Mouse (Mus musculus): ENCODE measurements around the gene Emilin2.

DNA sequence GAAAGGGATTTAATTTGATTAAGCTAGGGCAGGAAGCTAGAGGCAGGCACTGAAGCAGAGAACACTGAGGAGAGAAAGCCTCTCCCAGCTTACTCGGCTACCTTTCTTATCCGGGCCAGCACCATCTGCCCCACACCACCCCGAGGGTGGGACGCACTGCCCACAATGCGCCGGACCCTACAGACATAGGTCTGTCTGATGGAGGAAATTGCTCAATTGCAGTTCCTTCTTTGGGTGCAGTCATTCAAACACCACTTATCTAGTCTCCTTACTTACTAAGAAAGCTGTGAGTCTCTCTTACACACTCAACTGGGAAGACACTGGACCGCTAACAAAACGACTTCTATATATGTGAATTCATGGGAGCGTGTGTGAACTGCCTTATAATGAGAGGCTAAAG, 25.8 kb upstream of the Emilin2 start:
- TF ChIP-seq CTCF (IDR thresholded peaks at IDR 0.05; ENCODE audit: control insufficient read depth, insufficient read depth, insufficient replicate concordance, low read depth, low read length) (no peak), POLR2A (IDR thresholded peaks at IDR 0.05; ENCODE audit: control insufficient read depth, low read depth, low read length) (no peak)

Measured in testis, adult 2 months (tissue).